Mouse (Mus musculus): ENCODE results near the gene Cmpk2. TPM values are rescaled to one million over a fixed set of nuclear protein-coding genes. Genes with fewer than 3 reads are reported as not detected.

Cmpk2 gene
- polyA plus RNA-seq, 1 experiment, result 1.0 TPM

- Histone ChIP-seq H3K27me3 (ENCODE audit: control insufficient read depth, insufficient read depth, low read length, poor library complexity, severe bottlenecking) (no peaks in the 10 kb centered on the region), H3K4me1 (ENCODE audit: control insufficient read depth, insufficient read depth, low read length) (no peaks in the 10 kb centered on the region), H3K27ac (ENCODE audit: insufficient read depth, low read length) (no peak overlapping the region), H3K36me3 (ENCODE audit: control insufficient read depth, insufficient read depth, low read length, poor library complexity, severe bottlenecking) (no peaks in the 10 kb centered on the region), H3K9me3 (replicated peaks; ENCODE audit: control insufficient read depth, insufficient read depth, low read length, poor library complexity, severe bottlenecking) (no peaks in the 10 kb centered on the region), H3K9ac (ENCODE audit: low read depth, poor library complexity, severe bottlenecking) (no peak overlapping the region), H3K4me3 (ENCODE audit: low read depth, low read length) (no peak overlapping the region)
- TF ChIP-seq CTCF (IDR thresholded peaks at IDR 0.05; ENCODE audit: low read depth, low read length) (no peak), EP300 (IDR thresholded peaks at IDR 0.05; ENCODE audit: insufficient read depth, low read depth, low read length) (no peak), POLR2A (IDR thresholded peaks at IDR 0.05; ENCODE audit: insufficient read depth, low read length) (no peak)
Observed at GRCm38 (mm10) chr12:26524943-26525697, 56.1 kb downstream of the Cmpk2 start.

GRCm38 (mm10) chr12:26525698-26526026, 56.7 kb downstream of the Cmpk2 start:
- TF ChIP-seq POLR2A (IDR thresholded peaks at IDR 0.05; ENCODE audit: insufficient read depth, low read length) (no peak), CTCF (IDR thresholded peaks at IDR 0.05; ENCODE audit: low read depth, low read length) (no peak), EP300 (IDR thresholded peaks at IDR 0.05; ENCODE audit: insufficient read depth, low read depth, low read length) (no peak)
- no peak overlapping the region for H3K27ac ChIP-seq (ENCODE audit: insufficient read depth, low read length)
- H3K36me3 ChIP-seq (ENCODE audit: control insufficient read depth, insufficient read depth, low read length, poor library complexity, severe bottlenecking), result no peaks in the 10 kb centered on the region
- H3K9ac ChIP-seq (ENCODE audit: low read depth, poor library complexity, severe bottlenecking), result no peak overlapping the region
- no peak overlapping the region for H3K4me3 ChIP-seq (ENCODE audit: low read depth, low read length)
- H3K27me3 ChIP-seq (ENCODE audit: control insufficient read depth, insufficient read depth, low read length, poor library complexity, severe bottlenecking), result no peaks in the 10 kb centered on the region
- H3K4me1 ChIP-seq (ENCODE audit: control insufficient read depth, insufficient read depth, low read length), result no peaks in the 10 kb centered on the region
- H3K9me3 ChIP-seq (replicated peaks; ENCODE audit: control insufficient read depth, insufficient read depth, low read length, poor library complexity, severe bottlenecking), result 0 out of 2 replicates have a peak, but pooled peaks cover 2% of the 10 kb centered on the region

Other genes starting within 250 kb of the Cmpk2 start
- gene Rnf144a, start 54.0 kb upstream of the Cmpk2 start, polyA plus RNA-seq (2011; ENCODE audit: insufficient read depth, insufficient read length, low read depth, missing spikeins), result 5.6 and 6.6 TPM in 2 replicates
- gene Rsad2, start 12.8 kb upstream of the Cmpk2 start, polyA plus RNA-seq (2011; ENCODE audit: insufficient read depth, insufficient read length, low read depth, missing spikeins), result 0.42 and 0.52 TPM in 2 replicates